ENCODE assay signal across 9 mouse cellular contexts in the genomic region with DNA sequence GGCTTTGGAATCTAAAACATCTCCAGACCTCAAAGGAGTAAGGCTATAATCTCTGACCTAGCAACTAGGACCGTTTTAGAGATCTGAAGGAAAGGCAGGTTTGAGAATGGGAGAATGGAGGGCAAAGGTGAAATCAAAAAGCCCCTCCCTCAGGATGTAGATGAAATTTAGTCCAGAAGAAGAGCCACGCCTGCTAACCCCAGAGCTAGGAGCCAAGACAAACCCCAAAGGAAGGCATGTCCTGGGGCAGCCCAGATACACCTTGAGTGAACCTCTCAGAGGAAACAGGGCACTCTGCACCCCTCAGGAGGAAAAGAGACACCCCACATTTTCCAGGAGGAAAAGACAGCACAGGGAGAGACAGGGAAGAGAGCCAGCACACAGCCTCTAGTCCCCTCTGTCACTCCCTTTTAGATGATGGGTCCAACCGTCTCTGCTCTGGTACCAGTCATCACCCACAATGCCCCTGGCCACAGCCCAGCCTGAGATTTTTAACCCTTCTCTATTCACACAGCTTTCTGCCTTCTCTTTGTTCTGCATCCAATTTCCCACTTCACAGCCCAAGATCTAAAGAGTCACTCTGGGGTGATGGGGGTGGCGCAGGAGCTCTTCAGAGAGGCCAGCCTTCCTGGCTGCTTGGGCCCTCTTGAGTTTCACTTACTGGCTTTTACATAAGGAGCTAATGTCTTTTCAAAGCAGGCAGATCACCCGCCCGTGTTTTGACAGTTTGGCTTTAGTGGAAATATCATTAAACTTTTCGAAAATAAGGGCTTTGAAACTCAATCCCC.
DNase-seq lines count a peak whose midpoint lies in the region; ATAC-seq lines count a peak whose summit lies in the region.
"Had no signal": no experiment of that assay in that cellular context is flagged by ENCODE, and none has a peak within 500 bp of the region (broad histone marks: within the 10 kb centered on the region; RNA-seq: fewer than 3 reads in every experiment).

No protein-coding gene starts in this region.

- no peaks in the 10 kb centered on the region for H3K36me3 ChIP-seq in heart, embryonic 15.5 days
- H3K36me3 ChIP-seq in embryonic facial prominence, embryonic 14.5 days (ENCODE audit: control insufficient read depth, insufficient read depth, low read length) = no peaks in the 10 kb centered on the region
- no peaks in the 10 kb centered on the region for H3K36me3 ChIP-seq in limb, embryonic 11.5 days (ENCODE audit: control insufficient read depth, insufficient read depth, low read length)
- H3K36me3 ChIP-seq in neural tube, embryonic 13.5 days = no peaks in the 10 kb centered on the region
- H3K36me3 ChIP-seq: G1E had no signal

- H3K4me3 ChIP-seq in heart, embryonic 15.5 days = no peak overlapping the region
- H3K4me3 ChIP-seq in embryonic facial prominence, embryonic 14.5 days (ENCODE audit: low read depth, low read length) = no peak overlapping the region
- H3K4me3 ChIP-seq in limb, embryonic 11.5 days (ENCODE audit: low read depth, low read length) = no peak overlapping the region
- no peak overlapping the region for H3K4me3 ChIP-seq in neural tube, embryonic 13.5 days

- peak; percentile 30; the same call in 1 of the 2 replicates for ATAC-seq in heart, embryonic 15.5 days (replicated peaks; ENCODE audit: insufficient number of reproducible peaks, insufficient read depth, low FRiP score, low read depth)
- peak; percentile 81 for ATAC-seq in embryonic facial prominence, embryonic 14.5 days (ENCODE audit: low read depth)
- no peak for ATAC-seq in limb, embryonic 11.5 days (ENCODE audit: insufficient number of reproducible peaks, low FRiP score, low TSS enrichment, low read depth)
- no peak for ATAC-seq in neural tube, embryonic 13.5 days (ENCODE audit: low read depth)

- no peak for DNase-seq in heart, postnatal 36 days
- DNase-seq in embryonic facial prominence, embryonic 14.5 days (ENCODE audit: low spot score) = peak; percentile 92
- DNase-seq in limb, embryonic 11.5 days (ENCODE audit: low spot score) = peak; percentile 39
- DNase-seq in right cerebral cortex, adult 18-20 months = no peak
- DNase-seq in layer of hippocampus, adult 8-10 months (ENCODE audit: low spot score in 2 of 2) = no peak
- DNase-seq in adrenal gland, adult 2 months = no peak

- H3K4me2 ChIP-seq in heart, embryonic 15.5 days = no peak overlapping the region; the same call in 1 of the 2 replicates
- peak overlapping the region; percentile 1; the same call in 1 of the 2 replicates for H3K4me2 ChIP-seq in embryonic facial prominence, embryonic 14.5 days (ENCODE audit: low read depth, low read length)
- no peak overlapping the region for H3K4me2 ChIP-seq in limb, embryonic 11.5 days (ENCODE audit: low read depth, severe bottlenecking)
- H3K4me2 ChIP-seq in neural tube, embryonic 13.5 days = no peak overlapping the region

- H3K27ac ChIP-seq in heart, embryonic 15.5 days = peak overlapping the region; percentile 79
- H3K27ac ChIP-seq in embryonic facial prominence, embryonic 14.5 days (replicated peaks; ENCODE audit: low read depth, low read length) = peak overlapping the region; percentile 77
- peak overlapping the region; percentile 59 for H3K27ac ChIP-seq in limb, embryonic 11.5 days (replicated peaks; ENCODE audit: low read depth, low read length)
- H3K27ac ChIP-seq in neural tube, embryonic 13.5 days (replicated peaks) = peak overlapping the region; percentile 73

- H3K27me3 ChIP-seq in heart, embryonic 15.5 days = no peaks in the 10 kb centered on the region
- H3K27me3 ChIP-seq in embryonic facial prominence, embryonic 14.5 days (replicated peaks; ENCODE audit: control insufficient read depth, insufficient read depth, low read length) = no peaks in the 10 kb centered on the region
- H3K27me3 ChIP-seq in limb, embryonic 11.5 days (ENCODE audit: control insufficient read depth, insufficient read depth, low read length) = no peaks in the 10 kb centered on the region
- H3K27me3 ChIP-seq in neural tube, embryonic 13.5 days = no peaks in the 10 kb centered on the region

- intact Hi-C loops in heart, postnatal 36 days (cut with DNase I) = no loop called here

- no peak overlapping the region for H3K9ac ChIP-seq in heart, embryonic 15.5 days
- H3K9ac ChIP-seq in embryonic facial prominence, embryonic 14.5 days (ENCODE audit: low read depth, low read length) = no peak overlapping the region
- H3K9ac ChIP-seq in limb, embryonic 11.5 days (ENCODE audit: low read length) = peak overlapping the region; percentile 49
- peak overlapping the region; percentile 39; the same call in 1 of the 2 replicates for H3K9ac ChIP-seq in neural tube, embryonic 13.5 days

- no peaks in the 10 kb centered on the region for H3K9me3 ChIP-seq in heart, embryonic 15.5 days (replicated peaks)
- no peaks in the 10 kb centered on the region for H3K9me3 ChIP-seq in embryonic facial prominence, embryonic 14.5 days (ENCODE audit: control insufficient read depth, low read length)
- no peaks in the 10 kb centered on the region for H3K9me3 ChIP-seq in limb, embryonic 11.5 days (ENCODE audit: control insufficient read depth, low read length)
- H3K9me3 ChIP-seq in neural tube, embryonic 13.5 days = no peaks in the 10 kb centered on the region
- H3K9me3 ChIP-seq: G1E had no signal

- peaks cover 29% of the 10 kb centered on the region for H3K4me1 ChIP-seq in heart, embryonic 15.5 days (replicated peaks)
- peaks cover 30% of the 10 kb centered on the region for H3K4me1 ChIP-seq in embryonic facial prominence, embryonic 14.5 days (ENCODE audit: control insufficient read depth, insufficient read depth, low read length)
- H3K4me1 ChIP-seq in limb, embryonic 11.5 days (ENCODE audit: control insufficient read depth, insufficient read depth, low read length) = peaks cover 12% of the 10 kb centered on the region
- H3K4me1 ChIP-seq in neural tube, embryonic 13.5 days (replicated peaks) = peaks cover 17% of the 10 kb centered on the region

- WGBS in heart, embryonic 15.5 days = 31% methylated on average over 7 of the region's 7 CpGs
- 11% methylated on average over 7 of the region's 7 CpGs for WGBS in embryonic facial prominence, embryonic 14.5 days
- WGBS in limb, embryonic 11.5 days = 30% methylated on average over 7 of the region's 7 CpGs
- 33% methylated on average over 7 of the region's 7 CpGs for WGBS in neural tube, embryonic 13.5 days

Comparison
In these comparisons a context has a peak if more than half of its experiments do, and no peak if none do; other contexts are left out.
1. ATAC-seq: peak in heart, embryonic 15.5 days (single experiment) and embryonic facial prominence, embryonic 14.5 days (single experiment); none in limb, embryonic 11.5 days (single experiment) and neural tube, embryonic 13.5 days (single experiment).
2. H3K9ac ChIP-seq: peak in limb, embryonic 11.5 days (single experiment) and neural tube, embryonic 13.5 days (single experiment); none in heart, embryonic 15.5 days (single experiment) and embryonic facial prominence, embryonic 14.5 days (single experiment).
3. DNase-seq: peak in embryonic facial prominence, embryonic 14.5 days (single experiment) and limb, embryonic 11.5 days (single experiment); none in heart, postnatal 36 days (0 of 2), right cerebral cortex, adult 18-20 months (single experiment), layer of hippocampus, adult 8-10 months (0 of 2) and adrenal gland, adult 2 months (single experiment).
4. Peak in every context shown above with its lines, with median percentiles within 50 percentile points of each other: H3K27ac ChIP-seq.